Mouse (Mus musculus): ENCODE measurements around the gene Nfkbib. TPM values are rescaled to one million over a fixed set of nuclear protein-coding genes. Genes with fewer than 3 reads are reported as not detected.

Nfkbib gene
- polyA plus RNA-seq, 1 experiment from 2014 or later = 70.2 TPM

DNA sequence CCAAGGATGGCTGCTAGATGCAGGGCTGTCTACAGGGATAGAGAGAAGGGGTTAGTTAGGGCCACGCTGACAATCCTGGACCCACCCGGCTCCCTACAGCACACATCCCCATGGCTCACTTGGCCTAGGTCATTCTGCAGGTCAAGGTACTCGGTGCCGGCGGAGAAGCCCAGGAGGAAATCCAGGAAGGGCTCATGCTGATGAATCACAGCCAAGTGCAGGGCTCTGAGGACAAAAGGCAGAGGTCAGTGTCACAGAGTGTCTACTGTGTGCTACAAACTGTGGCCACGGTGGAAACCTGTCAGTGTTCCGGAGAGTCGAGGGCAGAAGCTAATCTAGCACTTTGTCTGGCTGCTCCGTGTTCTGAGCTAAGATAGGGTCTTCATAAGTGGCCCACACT lies 5.4 kb downstream of the Nfkbib start:
- Histone ChIP-seq H3K4me1 (ENCODE audit: control insufficient read depth, insufficient read depth, low read depth, low read length) (peaks cover 12% of the 10 kb centered on the region), H3K9ac (ENCODE audit: low read depth, low read length) (no peak overlapping the region), H3K27ac (ENCODE audit: low read depth, low read length) (no peak overlapping the region), H3K4me3 (ENCODE audit: low read length) (no peak overlapping the region), H3K9me3 (ENCODE audit: control insufficient read depth, low read length) (no peaks in the 10 kb centered on the region), H3K27me3 (replicated peaks; ENCODE audit: control insufficient read depth, insufficient read depth, low read length) (no peaks in the 10 kb centered on the region; the same call in 1 of the 2 replicates), H3K36me3 (ENCODE audit: control insufficient read depth, insufficient read depth, low read length) (peaks cover 26% of the 10 kb centered on the region), H3K4me2 (ENCODE audit: low read length) (no peak overlapping the region)
- 87% methylated on average over 9 of the region's 9 CpGs for WGBS
- ATAC-seq = no peak

GRCm38 (mm10) chr7:28758623-28759022 lies 8.7 kb downstream of the Nfkbib start:
- peaks cover 26% of the 10 kb centered on the region for H3K36me3 ChIP-seq (ENCODE audit: control insufficient read depth, insufficient read depth, low read length)
- 82% methylated on average over 13 of the region's 13 CpGs for WGBS

DNA sequence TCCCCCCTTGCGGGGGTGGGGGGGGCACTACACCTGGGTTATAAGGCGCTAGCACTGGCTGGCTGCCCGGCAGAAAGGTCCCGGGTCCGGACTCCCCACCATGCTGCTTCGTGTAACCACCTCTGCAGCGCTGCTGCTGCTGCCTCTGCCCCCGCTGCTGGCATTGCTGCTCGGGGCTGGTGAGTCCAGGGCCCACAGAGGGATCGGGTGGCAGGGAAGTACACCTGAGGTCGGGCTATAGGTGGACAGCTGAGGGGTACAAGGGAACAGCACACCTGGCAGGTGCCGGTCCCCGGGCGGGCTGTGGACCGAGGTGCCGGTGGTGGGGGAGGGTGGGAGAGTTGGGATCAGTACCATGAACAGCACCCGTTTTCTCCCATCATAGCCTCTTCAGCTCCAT lies 11.2 kb downstream of the Nfkbib start, which contains the start of gene Ccer2:
Ccer2 (plus strand) TSS at position 96 of the 400 bp plus-strand sequence.
- peak within 1 kb of the TSS; percentile 6 for H3K9ac ChIP-seq (ENCODE audit: low read depth, low read length)

More at GRCm38 (mm10) chr7:28758623-28759022, 8.7 kb downstream of the Nfkbib start:
- Histone ChIP-seq H3K9me3 (ENCODE audit: control insufficient read depth, low read length) (no peaks in the 10 kb centered on the region), H3K27me3 (replicated peaks; ENCODE audit: control insufficient read depth, insufficient read depth, low read length) (peaks cover 3% of the 10 kb centered on the region; the same call in 1 of the 2 replicates), H3K27ac (ENCODE audit: low read depth, low read length) (no peak overlapping the region), H3K4me2 (ENCODE audit: low read length) (no peak overlapping the region), H3K4me3 (ENCODE audit: low read length) (no peak overlapping the region), H3K4me1 (ENCODE audit: control insufficient read depth, insufficient read depth, low read depth, low read length) (peaks cover 3% of the 10 kb centered on the region; the same call in 1 of the 2 replicates), H3K9ac (ENCODE audit: low read depth, low read length) (no peak overlapping the region)
- ATAC-seq = no peak

DNA sequence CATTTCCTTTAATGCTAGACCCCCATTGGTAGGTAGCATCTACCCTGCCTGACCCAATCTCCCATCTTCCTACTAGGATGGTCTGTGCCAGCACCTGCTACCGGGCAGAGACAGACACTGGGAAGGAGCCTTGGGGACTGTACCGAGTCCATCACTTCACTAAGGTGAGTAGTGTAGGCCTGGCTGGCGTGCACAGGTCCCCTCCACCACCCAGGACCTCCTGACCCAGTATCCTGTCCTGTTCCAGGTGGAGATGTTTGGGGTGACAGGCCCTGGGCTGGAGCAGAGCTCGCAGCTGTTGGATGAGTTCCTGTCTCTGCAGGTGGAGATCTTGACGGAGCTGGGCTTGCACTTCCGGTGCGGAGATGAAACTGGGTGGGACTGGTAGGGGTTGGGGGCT lies 17.4 kb downstream of the Nfkbib start:
- H3K4me3 ChIP-seq (ENCODE audit: low read length) = no peak overlapping the region
- WGBS = 90% methylated on average over 7 of the region's 7 CpGs
- ATAC-seq = no peak
- H3K4me2 ChIP-seq (ENCODE audit: low read length) = no peak overlapping the region
- H3K27ac ChIP-seq (ENCODE audit: low read depth, low read length) = no peak overlapping the region
- no peaks in the 10 kb centered on the region for H3K9me3 ChIP-seq (ENCODE audit: control insufficient read depth, low read length)
- H3K27me3 ChIP-seq (replicated peaks; ENCODE audit: control insufficient read depth, insufficient read depth, low read length) = no peaks in the 10 kb centered on the region
- H3K9ac ChIP-seq (ENCODE audit: low read depth, low read length) = no peak overlapping the region
- no peaks in the 10 kb centered on the region for H3K4me1 ChIP-seq (ENCODE audit: control insufficient read depth, insufficient read depth, low read depth, low read length)
- H3K36me3 ChIP-seq (ENCODE audit: control insufficient read depth, insufficient read depth, low read length) = peaks cover 9% of the 10 kb centered on the region

More for the DNA sequence above, 11.2 kb downstream of the Nfkbib start, which contains the start of gene Ccer2:
- Histone ChIP-seq H3K9me3 (ENCODE audit: control insufficient read depth, low read length) (no peaks in the 10 kb centered on the region), H3K27me3 (replicated peaks; ENCODE audit: control insufficient read depth, insufficient read depth, low read length) (peaks cover 3% of the 10 kb centered on the region; the same call in 1 of the 2 replicates), H3K4me1 (ENCODE audit: control insufficient read depth, insufficient read depth, low read depth, low read length) (peaks cover 3% of the 10 kb centered on the region; the same call in 1 of the 2 replicates), H3K4me2 (ENCODE audit: low read length) (peak within 1 kb of the TSS; percentile 40), H3K36me3 (ENCODE audit: control insufficient read depth, insufficient read depth, low read length) (peaks cover 20% of the 10 kb centered on the region), H3K27ac (ENCODE audit: low read depth, low read length) (no peak within 1 kb of the TSS), H3K4me3 (ENCODE audit: low read length) (peak within 1 kb of the TSS; percentile 2; the same call in 1 of the 2 replicates)
- WGBS = 6% methylated on average over 17 of the region's 17 CpGs
- 0 out of 2 replicates have a peak, but pooled peaks have one; percentile 34 for ATAC-seq

GRCm38 (mm10) chr7:28741709-28742438 lies 25.4 kb downstream of the Nfkbib start, which contains the start of the genes Mrps12 and Sars2:
Gene Mrps12, minus strand, starts transcription at chr7:28741820.
Gene Sars2, plus strand, starts transcription at chr7:28741992.
- ATAC-seq = peak; percentile 99

DNA sequence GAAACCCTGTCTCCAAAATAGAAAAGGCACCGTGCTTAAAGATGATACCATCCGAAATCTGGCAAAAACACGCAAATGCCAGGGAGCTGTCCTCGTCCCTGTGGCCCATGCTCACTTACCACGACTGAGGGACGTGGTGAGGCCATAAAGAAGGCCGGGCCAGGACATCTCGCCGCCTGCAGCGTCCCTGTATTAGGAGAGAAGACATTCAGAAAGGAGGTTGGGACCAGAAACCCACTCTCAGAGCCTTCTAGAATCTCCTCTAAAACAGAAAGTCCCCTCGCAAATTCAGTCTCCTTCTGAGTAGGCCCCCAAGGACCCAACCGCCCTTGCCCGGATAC lies 26.0 kb downstream of the Nfkbib start:
- peaks cover 10% of the 10 kb centered on the region for H3K4me1 ChIP-seq (ENCODE audit: control insufficient read depth, insufficient read depth, low read depth, low read length)
- no peaks in the 10 kb centered on the region for H3K27me3 ChIP-seq (replicated peaks; ENCODE audit: control insufficient read depth, insufficient read depth, low read length)
- peak overlapping the region; percentile 68 for H3K4me2 ChIP-seq (ENCODE audit: low read length)
- peaks cover 8% of the 10 kb centered on the region; the same call in 1 of the 2 replicates for H3K36me3 ChIP-seq (ENCODE audit: control insufficient read depth, insufficient read depth, low read length)
- ATAC-seq = peak; percentile 37
- H3K9ac ChIP-seq (ENCODE audit: low read depth, low read length) = peak overlapping the region; percentile 70
- peak overlapping the region; percentile 69 for H3K4me3 ChIP-seq (ENCODE audit: low read length)
- peak overlapping the region; percentile 74 for H3K27ac ChIP-seq (ENCODE audit: low read depth, low read length)
- WGBS = 2% methylated on average over 13 of the region's 13 CpGs
- H3K9me3 ChIP-seq (ENCODE audit: control insufficient read depth, low read length) = no peaks in the 10 kb centered on the region

More at GRCm38 (mm10) chr7:28741709-28742438, 25.4 kb downstream of the Nfkbib start, which contains the start of the genes Mrps12 and Sars2:
- Histone ChIP-seq H3K27me3 (replicated peaks; ENCODE audit: control insufficient read depth, insufficient read depth, low read length) (no peaks in the 10 kb centered on the region), H3K4me2 (ENCODE audit: low read length) (peak within 1 kb of the TSS; percentile 71), H3K4me1 (ENCODE audit: control insufficient read depth, insufficient read depth, low read depth, low read length) (peaks cover 10% of the 10 kb centered on the region), H3K9ac (ENCODE audit: low read depth, low read length) (peak within 1 kb of the TSS; percentile 76), H3K4me3 (ENCODE audit: low read length) (peak within 1 kb of the TSS; percentile 69), H3K9me3 (ENCODE audit: control insufficient read depth, low read length) (no peaks in the 10 kb centered on the region), H3K36me3 (ENCODE audit: control insufficient read depth, insufficient read depth, low read length) (peaks cover 9% of the 10 kb centered on the region; the same call in 1 of the 2 replicates), H3K27ac (ENCODE audit: low read depth, low read length) (peak within 1 kb of the TSS; percentile 88)
- under 1% methylated on average over 39 of the region's 39 CpGs for whole genome bisulfite sequencing

- H3K9me3 ChIP-seq (ENCODE audit: control insufficient read depth, low read length) = no peaks in the 10 kb centered on the region
- H3K27me3 ChIP-seq (replicated peaks; ENCODE audit: control insufficient read depth, insufficient read depth, low read length) = no peaks in the 10 kb centered on the region
- no peak for ATAC-seq
- WGBS = 39% methylated on average over 9 of the region's 9 CpGs
- peak overlapping the region; percentile 70 for H3K9ac ChIP-seq (ENCODE audit: low read depth, low read length)
- H3K4me3 ChIP-seq (ENCODE audit: low read length) = peak overlapping the region; percentile 69
- H3K27ac ChIP-seq (ENCODE audit: low read depth, low read length) = no peak overlapping the region; the same call in 1 of the 2 replicates
- H3K4me2 ChIP-seq (ENCODE audit: low read length) = peak overlapping the region; percentile 68
- peaks cover 10% of the 10 kb centered on the region for H3K4me1 ChIP-seq (ENCODE audit: control insufficient read depth, insufficient read depth, low read depth, low read length)
- peaks cover 4% of the 10 kb centered on the region; the same call in 1 of the 2 replicates for H3K36me3 ChIP-seq (ENCODE audit: control insufficient read depth, insufficient read depth, low read length)
These were observed 26.4 kb downstream of the Nfkbib start for GRCm38 (mm10) chr7:28740949-28741348.

- Histone ChIP-seq H3K4me3 (ENCODE audit: low read length) (no peak overlapping the region), H3K9me3 (ENCODE audit: control insufficient read depth, low read length) (no peaks in the 10 kb centered on the region), H3K27me3 (replicated peaks; ENCODE audit: control insufficient read depth, insufficient read depth, low read length) (no peaks in the 10 kb centered on the region), H3K9ac (ENCODE audit: low read depth, low read length) (no peak overlapping the region), H3K36me3 (ENCODE audit: control insufficient read depth, insufficient read depth, low read length) (peaks cover 4% of the 10 kb centered on the region; the same call in 1 of the 2 replicates), H3K4me1 (ENCODE audit: control insufficient read depth, insufficient read depth, low read depth, low read length) (peaks cover 10% of the 10 kb centered on the region), H3K4me2 (ENCODE audit: low read length) (no peak overlapping the region), H3K27ac (ENCODE audit: low read depth, low read length) (no peak overlapping the region)
- ATAC-seq = no peak
- 94% methylated on average over 21 of the region's 21 CpGs for WGBS
These were observed 27.5 kb downstream of the Nfkbib start for GRCm38 (mm10) chr7:28739829-28740228.

DNA sequence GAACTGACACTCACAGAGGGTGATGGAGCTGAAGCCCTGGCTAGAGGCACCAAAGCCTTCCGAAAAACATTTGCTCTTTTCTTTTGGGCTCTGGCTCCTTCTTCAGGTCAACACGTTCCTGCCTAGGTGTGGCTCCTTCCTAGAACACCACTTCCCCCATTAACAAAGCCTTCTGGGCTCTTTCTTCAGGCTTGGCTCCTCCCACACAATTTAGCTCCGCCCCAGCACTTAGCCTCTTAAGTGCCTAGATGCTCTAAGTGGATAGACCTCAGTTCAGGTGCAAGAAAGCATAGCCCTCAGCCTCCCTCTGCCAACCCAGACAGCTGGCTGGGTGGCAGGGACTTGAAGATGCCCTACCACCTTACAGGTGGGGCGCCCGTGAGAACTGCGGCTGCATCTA lies 31.6 kb downstream of the Nfkbib start:
- Histone ChIP-seq H3K9me3 (ENCODE audit: control insufficient read depth, low read length) (peaks cover 7% of the 10 kb centered on the region), H3K27me3 (replicated peaks; ENCODE audit: control insufficient read depth, insufficient read depth, low read length) (peaks cover 7% of the 10 kb centered on the region; the same call in 1 of the 2 replicates), H3K4me2 (ENCODE audit: low read length) (no peak overlapping the region), H3K27ac (ENCODE audit: low read depth, low read length) (no peak overlapping the region), H3K4me3 (ENCODE audit: low read length) (no peak overlapping the region), H3K36me3 (ENCODE audit: control insufficient read depth, insufficient read depth, low read length) (peaks cover 4% of the 10 kb centered on the region; the same call in 1 of the 2 replicates), H3K9ac (ENCODE audit: low read depth, low read length) (no peak overlapping the region), H3K4me1 (ENCODE audit: control insufficient read depth, insufficient read depth, low read depth, low read length) (peaks cover 2% of the 10 kb centered on the region)
- 87% methylated on average over 6 of the region's 6 CpGs for WGBS
- no peak for ATAC-seq

All from hindbrain, embryonic 16.5 days (tissue).